Mouse (Mus musculus) hindbrain, embryonic 10.5 days (tissue): ENCODE measurements around the gene Thsd4. TPM values are rescaled to one million over a fixed set of nuclear protein-coding genes. Genes with fewer than 3 reads are reported as not detected.

Experiments used
- DNase-seq: peaks from one replicate; pipeline ENCODE4 v3.0.0-alpha.2; 2017; ENCODE audit warnings: low spot score
- H3K27ac ChIP-seq: fragments of 300-500 bp; sonication (generic); 2 replicates; pipeline ENCODE4 v1.5.1; 2016; ENCODE audit warnings: mild to moderate bottlenecking, moderate library complexity
- H3K27me3 ChIP-seq: fragments of 300-500 bp; sonication (generic); 2 replicates; pipeline ENCODE4 v1.6.1; 2016; ENCODE audit warnings: mild to moderate bottlenecking; ENCODE audit not compliant: poor library complexity, insufficient read depth, severe bottlenecking
- H3K36me3 ChIP-seq: fragments of 300-500 bp; sonication (generic); 2 replicates; pipeline ENCODE4 v1.6.1; 2016; ENCODE audit warnings: mild to moderate bottlenecking, moderate library complexity
- H3K4me1 ChIP-seq: fragments of 300-500 bp; sonication (generic); replicated peaks from 2 replicates; pipeline ENCODE4 v1.6.1; 2016; ENCODE audit warnings: mild to moderate bottlenecking
- H3K4me3 ChIP-seq: fragments of 300-500 bp; sonication (generic); 2 replicates; pipeline ENCODE4 v1.5.1; 2016; ENCODE audit warnings: mild to moderate bottlenecking, moderate library complexity
- H3K9me3 ChIP-seq: fragments of 300-500 bp; sonication (generic); 2 replicates; pipeline ENCODE4 v1.6.1; 2016; ENCODE audit warnings: mild to moderate bottlenecking, moderate library complexity
- WGBS: fragments of 180-500 bp; shearing (Covaris S2); methylation state at CpG from one replicate; pipeline ENCODE4 v1.1.7; 2016; 5-methylcytosine and 5-hydroxymethylcytosine counted together
- polyA plus RNA-seq: library from polyadenylated mRNA; unstranded; fragments of >200 nt; fragmentation: Nextera tagmentation; extraction: Ambion mirVana; gene quantifications from 2 replicates; pipeline ENCODE4 v1.2.1, GENCODE M21; 2016

The Thsd4 gene
- polyA plus RNA-seq, 1 experiment from 2014 or later: 6.7 TPM

DNA sequence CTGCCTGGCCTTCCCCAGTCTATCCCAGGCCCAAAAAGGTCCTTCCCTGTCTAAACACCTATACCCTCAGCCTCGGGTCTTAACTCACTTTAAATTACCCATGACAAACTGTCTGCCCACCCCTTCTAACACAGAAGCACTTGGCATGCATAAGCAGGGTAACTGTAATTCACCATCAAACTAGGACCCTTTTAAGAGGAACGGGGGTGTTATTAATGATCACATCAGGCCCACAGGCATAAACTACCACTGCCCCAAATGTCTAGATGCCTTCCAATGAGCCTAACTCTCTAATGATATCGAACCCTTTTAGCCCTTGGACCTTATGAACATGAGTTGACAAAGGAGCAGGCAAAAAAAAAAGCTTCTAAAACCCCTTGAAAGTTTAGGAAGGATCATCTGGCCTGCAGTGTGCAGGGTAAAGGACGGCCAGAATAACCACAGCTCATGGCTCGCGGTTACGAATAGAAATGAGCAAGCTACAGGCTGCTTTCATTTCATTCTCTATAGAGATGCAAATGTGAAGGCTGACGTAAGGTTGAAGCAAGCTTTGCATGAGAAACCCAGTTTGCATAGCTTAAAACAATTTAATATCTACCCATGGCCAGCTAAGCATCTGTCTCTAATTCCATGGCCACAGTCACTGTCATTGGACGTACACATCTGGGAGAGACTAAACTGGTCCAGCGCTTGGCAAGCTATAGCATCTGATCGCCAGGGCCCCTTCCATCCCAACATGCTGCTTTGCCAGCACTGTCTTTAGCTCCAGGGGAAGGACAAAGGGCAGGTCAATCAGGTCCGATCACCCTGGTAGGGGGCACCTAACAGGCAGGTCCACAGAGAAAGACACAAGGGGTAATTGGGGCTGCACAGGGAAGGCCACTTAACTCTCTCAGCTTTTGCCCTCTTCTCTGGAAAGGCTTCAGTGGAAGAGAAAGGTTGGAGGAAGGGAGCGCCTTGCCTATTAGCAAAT, 61.5 kb downstream of the Thsd4 start:
- peak overlapping the region; percentile 83 for H3K27ac ChIP-seq
- peaks cover 49% of the 10 kb centered on the region for H3K4me1 ChIP-seq
- H3K9me3 ChIP-seq: no peaks in the 10 kb centered on the region
- WGBS: 56% methylated on average over 13 of the region's 13 CpGs
- H3K36me3 ChIP-seq: no peaks in the 10 kb centered on the region
- peak overlapping the region; percentile 9; the same call in 1 of the 2 replicates for H3K4me3 ChIP-seq
- peaks cover 16% of the 10 kb centered on the region for H3K27me3 ChIP-seq
- peak; percentile 17 for DNase-seq

DNA sequence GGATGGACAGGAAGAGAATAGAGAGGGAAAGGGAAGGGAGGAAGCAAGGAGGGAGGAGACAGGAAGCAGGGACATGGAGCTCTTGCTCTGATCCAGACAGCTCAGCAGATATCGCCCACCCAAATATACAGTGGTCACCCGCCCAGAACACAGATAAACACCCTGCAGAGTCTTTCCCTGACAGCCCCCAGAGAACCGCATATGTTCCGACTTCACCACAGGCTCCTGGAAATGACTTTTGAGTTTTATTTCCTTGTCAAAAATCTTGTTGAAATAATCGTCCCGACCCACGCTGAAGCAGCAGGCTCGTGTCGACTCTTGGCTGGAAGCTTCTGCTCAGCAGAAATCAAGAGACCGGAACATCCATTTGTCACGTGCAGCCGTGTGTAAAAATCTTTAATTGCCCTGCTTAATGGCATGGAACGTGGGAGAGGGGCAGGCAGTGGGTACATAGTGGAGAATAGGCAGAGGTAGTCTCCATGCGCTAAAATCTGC, 63.3 kb downstream of the Thsd4 start:
- Histone ChIP-seq H3K27me3 (peaks cover 16% of the 10 kb centered on the region), H3K36me3 (no peaks in the 10 kb centered on the region), H3K4me3 (no peak overlapping the region), H3K27ac (0 out of 2 replicates have a peak overlapping the region, but pooled peaks have one; percentile 45), H3K9me3 (no peaks in the 10 kb centered on the region), H3K4me1 (peaks cover 51% of the 10 kb centered on the region)
- WGBS: 62% methylated on average over 14 of the region's 14 CpGs
- DNase-seq: no peak

- 51% methylated on average over 18 of the region's 18 CpGs for WGBS
- peaks cover 16% of the 10 kb centered on the region for H3K27me3 ChIP-seq
- H3K4me3 ChIP-seq: no peak overlapping the region
- H3K27ac ChIP-seq: peak overlapping the region; percentile 45
- no peaks in the 10 kb centered on the region for H3K9me3 ChIP-seq
- no peak for DNase-seq
- peaks cover 51% of the 10 kb centered on the region for H3K4me1 ChIP-seq
- H3K36me3 ChIP-seq: no peaks in the 10 kb centered on the region
These were observed 64.3 kb downstream of the Thsd4 start for GRCm38 (mm10) chr9:60457359-60458210.

GRCm38 (mm10) chr9:60456651-60457050, 65.2 kb downstream of the Thsd4 start:
- Histone ChIP-seq H3K36me3 (no peaks in the 10 kb centered on the region), H3K27me3 (peaks cover 16% of the 10 kb centered on the region), H3K9me3 (no peaks in the 10 kb centered on the region), H3K27ac (no peak overlapping the region), H3K4me3 (no peak overlapping the region), H3K4me1 (peaks cover 43% of the 10 kb centered on the region)
- 50% methylated on average over 5 of the region's 5 CpGs for WGBS
- DNase-seq: no peak

GRCm38 (mm10) chr9:60454406-60455076, 67.3 kb downstream of the Thsd4 start:
- 85% methylated on average over 13 of the region's 13 CpGs for WGBS
- no peak for DNase-seq
- H3K9me3 ChIP-seq: no peaks in the 10 kb centered on the region
- H3K4me1 ChIP-seq: peaks cover 22% of the 10 kb centered on the region
- H3K36me3 ChIP-seq: no peaks in the 10 kb centered on the region
- peaks cover 16% of the 10 kb centered on the region for H3K27me3 ChIP-seq
- no peak overlapping the region for H3K27ac ChIP-seq
- no peak overlapping the region for H3K4me3 ChIP-seq

GRCm38 (mm10) chr9:60449498-60449897, 72.3 kb downstream of the Thsd4 start:
- no peak for DNase-seq
- no peak overlapping the region for H3K4me3 ChIP-seq
- 92% methylated on average over 3 of the region's 3 CpGs for WGBS
- no peaks in the 10 kb centered on the region for H3K27me3 ChIP-seq
- peaks cover 6% of the 10 kb centered on the region; the same call in 1 of the 2 replicates for H3K4me1 ChIP-seq
- H3K27ac ChIP-seq: no peak overlapping the region
- no peaks in the 10 kb centered on the region for H3K36me3 ChIP-seq
- no peaks in the 10 kb centered on the region for H3K9me3 ChIP-seq

GRCm38 (mm10) chr9:60445821-60446220, 76.0 kb downstream of the Thsd4 start:
- Histone ChIP-seq H3K27ac (no peak overlapping the region), H3K9me3 (no peaks in the 10 kb centered on the region), H3K4me3 (no peak overlapping the region), H3K36me3 (no peaks in the 10 kb centered on the region), H3K27me3 (no peaks in the 10 kb centered on the region), H3K4me1 (peaks cover 8% of the 10 kb centered on the region; the same call in 1 of the 2 replicates)
- WGBS: 93% methylated on average over 4 of the region's 4 CpGs
- DNase-seq: no peak

DNA sequence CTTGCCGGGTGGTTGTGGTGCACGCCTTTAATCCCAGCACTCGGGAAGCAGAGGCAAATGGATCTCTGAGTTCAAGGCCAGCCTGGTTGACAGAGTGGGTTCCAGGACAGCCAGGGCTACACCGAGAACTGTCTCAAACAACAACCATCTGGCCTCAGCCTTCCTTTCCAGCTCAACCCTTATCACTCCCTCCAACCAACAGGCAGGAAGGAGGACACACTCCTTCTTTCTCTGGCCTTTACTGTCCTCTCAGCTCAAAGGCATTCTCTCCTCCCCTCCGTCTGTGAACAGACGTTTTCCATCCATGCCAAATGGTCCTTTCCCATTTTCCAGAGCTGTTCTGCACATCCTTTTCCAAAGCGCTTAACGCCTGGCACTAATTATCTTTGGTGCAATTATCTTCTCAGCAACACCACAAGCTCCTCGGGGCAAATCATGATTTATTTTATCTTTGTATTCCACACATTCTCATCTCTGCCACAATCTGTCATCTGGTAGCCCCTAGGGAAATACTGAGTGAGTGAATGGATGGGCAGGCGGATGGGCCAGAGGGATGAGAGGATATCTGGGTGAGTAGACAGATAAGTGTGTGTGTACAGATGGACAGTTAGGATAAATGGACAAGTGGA, 80.5 kb downstream of the Thsd4 start:
- no peak for DNase-seq
- Histone ChIP-seq H3K27me3 (no peaks in the 10 kb centered on the region), H3K27ac (no peak overlapping the region), H3K4me3 (no peak overlapping the region), H3K4me1 (peaks cover 5% of the 10 kb centered on the region; the same call in 1 of the 2 replicates), H3K36me3 (no peaks in the 10 kb centered on the region), H3K9me3 (no peaks in the 10 kb centered on the region)
- 79% methylated on average over 10 of the region's 10 CpGs for WGBS

GRCm38 (mm10) chr9:60440506-60440905, 81.3 kb downstream of the Thsd4 start:
- no peak overlapping the region for H3K27ac ChIP-seq
- peaks cover 2% of the 10 kb centered on the region; the same call in 1 of the 2 replicates for H3K4me1 ChIP-seq
- H3K36me3 ChIP-seq: no peaks in the 10 kb centered on the region
- no peak overlapping the region for H3K4me3 ChIP-seq
- no peaks in the 10 kb centered on the region for H3K9me3 ChIP-seq
- DNase-seq: no peak
- H3K27me3 ChIP-seq: no peaks in the 10 kb centered on the region
- WGBS: 95% methylated on average over 8 of the region's 8 CpGs

GRCm38 (mm10) chr9:60436246-60436645, 85.6 kb downstream of the Thsd4 start:
- no peak overlapping the region for H3K4me3 ChIP-seq
- 94% methylated on average over 3 of the region's 3 CpGs for WGBS
- H3K27me3 ChIP-seq: no peaks in the 10 kb centered on the region
- H3K9me3 ChIP-seq: no peaks in the 10 kb centered on the region
- DNase-seq: no peak
- H3K27ac ChIP-seq: no peak overlapping the region
- no peaks in the 10 kb centered on the region for H3K36me3 ChIP-seq
- H3K4me1 ChIP-seq: peaks cover 9% of the 10 kb centered on the region; the same call in 1 of the 2 replicates

GRCm38 (mm10) chr9:60434093-60434492, 87.8 kb downstream of the Thsd4 start:
- Histone ChIP-seq H3K27me3 (no peaks in the 10 kb centered on the region), H3K27ac (no peak overlapping the region), H3K9me3 (no peaks in the 10 kb centered on the region), H3K4me1 (peaks cover 24% of the 10 kb centered on the region), H3K36me3 (no peaks in the 10 kb centered on the region), H3K4me3 (no peak overlapping the region)
- no peak for DNase-seq
- WGBS: 41% methylated on average over 2 of the region's 2 CpGs

DNA sequence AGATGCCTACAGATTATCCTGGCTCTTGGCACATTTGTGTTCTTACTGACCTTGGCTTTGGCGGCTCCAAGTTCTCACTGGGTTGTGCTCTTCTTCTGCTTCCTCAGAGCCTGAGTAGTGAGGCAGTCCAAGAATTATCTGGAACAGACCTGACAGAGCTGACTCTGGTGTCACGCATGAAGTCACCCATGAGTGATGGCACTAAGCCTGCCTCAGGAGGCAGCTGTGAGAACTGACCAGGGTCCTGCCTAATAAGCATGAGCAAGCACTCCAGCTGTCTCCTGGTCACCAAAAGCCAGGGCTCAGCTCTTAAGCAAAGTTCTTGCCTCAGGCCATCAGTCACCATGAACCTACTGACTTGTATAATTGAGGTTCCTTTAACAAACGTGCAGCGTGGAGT, 89.9 kb downstream of the Thsd4 start:
- H3K36me3 ChIP-seq: no peaks in the 10 kb centered on the region
- H3K4me1 ChIP-seq: peaks cover 24% of the 10 kb centered on the region
- H3K27ac ChIP-seq: no peak overlapping the region
- no peak for DNase-seq
- no peaks in the 10 kb centered on the region for H3K9me3 ChIP-seq
- no peak overlapping the region for H3K4me3 ChIP-seq
- H3K27me3 ChIP-seq: no peaks in the 10 kb centered on the region
- 87% methylated on average over 4 of the region's 4 CpGs for WGBS
